Mouse (Mus musculus) kidney, adult 18-20 months (tissue): ENCODE data around the gene Ccser1.

Experiments
- DNase-seq: peaks from one replicate; pipeline ENCODE4 v3.0.0; 2021

Gene Ccser1

GRCm38 (mm10) chr6:61301631-61302030, 121.5 kb downstream of the Ccser1 start:
- DNase-seq = no peak

DNA sequence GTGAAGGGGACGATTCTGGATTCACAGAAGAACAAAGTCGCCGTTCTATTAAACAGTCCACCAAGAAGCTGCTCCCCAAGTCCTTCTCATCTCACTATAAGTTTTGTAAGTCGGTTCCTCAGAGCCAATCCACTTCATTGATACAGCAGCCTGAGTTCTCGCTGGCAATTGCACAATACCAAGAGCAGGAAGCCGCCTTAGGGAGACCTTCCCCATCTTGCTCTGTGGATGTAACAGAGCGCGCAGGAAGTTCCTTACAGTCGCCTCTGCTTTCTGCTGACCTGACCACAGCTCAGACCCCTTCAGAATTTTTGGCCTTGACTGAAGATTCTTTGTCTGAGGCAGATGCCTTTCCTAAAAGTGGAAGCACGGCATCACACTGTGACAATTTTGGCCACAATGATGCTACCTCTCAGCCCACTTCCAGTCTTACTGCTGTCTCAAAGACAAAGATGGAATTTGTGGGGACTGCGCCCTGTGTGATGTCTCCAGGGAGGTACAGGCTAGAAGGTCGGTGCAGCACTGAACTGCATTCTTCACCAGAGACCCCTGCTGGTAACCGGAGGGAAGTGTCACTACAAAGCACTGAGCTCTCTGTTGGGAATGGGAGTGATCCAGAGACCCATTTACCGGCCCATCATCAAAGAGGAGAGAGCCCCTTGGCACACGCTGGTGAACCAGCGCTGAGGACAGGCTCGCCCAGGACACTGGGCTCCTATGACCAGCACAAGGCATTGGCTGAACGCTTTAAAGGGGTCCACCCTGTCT, 131.4 kb downstream of the Ccser1 start:
- DNase-seq = no peak

- peak; percentile 22 for DNase-seq
Measured at GRCm38 (mm10) chr6:61315884-61316601, 135.9 kb downstream of the Ccser1 start.

GRCm38 (mm10) chr6:61320842-61321241, 140.7 kb downstream of the Ccser1 start:
- DNase-seq = no peak

GRCm38 (mm10) chr6:61322328-61322727, 142.2 kb downstream of the Ccser1 start:
- no peak for DNase-seq

- DNase-seq = no peak
Measured at GRCm38 (mm10) chr6:61326131-61326530, 146.0 kb downstream of the Ccser1 start.

- DNase-seq = no peak
Measured at GRCm38 (mm10) chr6:61328981-61329380, 148.9 kb downstream of the Ccser1 start.

GRCm38 (mm10) chr6:61329593-61330540, 149.7 kb downstream of the Ccser1 start:
- no peak for DNase-seq

- no peak for DNase-seq
Measured at GRCm38 (mm10) chr6:61334466-61334865, 154.3 kb downstream of the Ccser1 start.

GRCm38 (mm10) chr6:61347045-61347838, 167.1 kb downstream of the Ccser1 start:
- no peak for DNase-seq

DNA sequence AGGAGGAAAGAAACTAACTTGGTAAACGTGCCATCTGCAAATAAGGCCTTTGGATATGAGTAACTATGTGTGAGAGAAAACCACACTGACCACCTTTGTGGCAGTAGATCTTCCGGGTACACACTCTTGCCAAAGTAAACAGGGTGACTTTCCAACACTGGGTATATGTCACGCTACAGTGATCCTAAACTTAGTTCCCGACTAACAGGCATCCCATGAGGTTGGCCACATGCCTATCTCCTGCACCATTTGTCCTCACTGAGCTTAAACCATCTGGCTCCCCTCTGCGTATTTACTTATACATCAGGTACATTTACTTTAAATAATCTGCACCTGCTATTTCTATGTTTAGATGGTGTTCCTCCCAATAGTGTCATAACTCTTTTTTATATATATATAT, 183.6 kb downstream of the Ccser1 start:
- DNase-seq = no peak

DNA sequence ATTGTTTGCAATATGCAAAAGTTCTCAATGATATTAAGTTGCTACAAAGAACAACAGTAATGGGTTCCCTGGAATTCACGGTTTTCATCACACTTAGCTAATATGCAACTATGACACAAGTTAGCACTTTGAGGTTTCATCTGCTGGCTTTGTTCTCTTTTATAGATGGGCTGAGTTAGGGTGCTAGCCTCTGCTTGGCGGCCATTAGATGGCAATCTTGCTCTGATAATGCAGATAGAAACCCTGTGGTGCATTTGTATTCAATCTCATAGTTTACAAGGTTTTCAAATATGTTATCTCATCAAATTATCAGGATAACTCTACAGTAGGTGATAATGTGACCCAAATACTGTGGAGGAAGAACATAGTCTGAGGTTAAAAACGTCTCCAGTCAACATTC, 202.4 kb downstream of the Ccser1 start:
- DNase-seq = no peak

DNA sequence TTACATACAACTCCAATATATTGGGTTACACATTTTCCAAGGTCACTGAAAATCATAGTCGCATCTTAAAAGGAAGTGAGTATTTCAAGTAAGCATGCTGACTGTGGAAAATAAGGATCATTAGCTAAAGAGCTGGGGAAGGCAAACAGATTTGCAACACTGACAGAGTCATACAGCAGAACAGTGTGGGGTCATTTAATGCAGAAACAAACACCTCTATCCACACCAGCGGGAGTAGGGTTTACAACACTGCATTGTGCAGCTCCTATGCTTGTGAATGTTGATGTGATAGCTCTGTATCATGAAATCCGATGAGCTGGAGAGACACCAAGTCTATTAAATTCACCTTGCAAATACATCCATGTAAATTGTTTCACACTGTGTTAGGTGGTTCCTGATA, 202.9 kb downstream of the Ccser1 start:
- DNase-seq = no peak

- no peak for DNase-seq
Measured at GRCm38 (mm10) chr6:61387046-61387445, 206.9 kb downstream of the Ccser1 start.

DNA sequence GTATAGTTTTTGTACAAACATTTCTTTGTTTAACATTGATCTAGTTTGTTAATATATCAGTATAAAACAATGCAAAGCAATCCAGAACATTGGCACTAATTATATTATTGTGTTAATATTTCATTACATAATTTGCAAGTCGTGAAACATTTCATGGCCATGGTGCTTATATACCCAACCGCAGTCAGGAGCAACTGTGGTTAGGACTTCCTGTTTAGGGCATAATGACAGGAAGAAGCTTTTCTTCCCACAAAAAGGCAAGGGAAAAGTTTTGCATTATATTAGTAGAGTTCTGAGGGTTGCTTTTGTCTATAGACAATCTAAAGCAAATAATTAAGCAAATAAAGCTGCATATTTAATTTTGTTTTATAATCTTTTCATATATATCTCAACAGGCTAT, 247.4 kb downstream of the Ccser1 start:
- DNase-seq = no peak

- DNase-seq = peak; percentile 9
Measured at GRCm38 (mm10) chr6:61430881-61431725, 251.0 kb downstream of the Ccser1 start.

GRCm38 (mm10) chr6:61431726-61431984, 251.5 kb downstream of the Ccser1 start:
- no peak for DNase-seq

GRCm38 (mm10) chr6:61432167-61432566, 252.0 kb downstream of the Ccser1 start:
- no peak for DNase-seq

GRCm38 (mm10) chr6:61432703-61433102, 252.6 kb downstream of the Ccser1 start:
- DNase-seq = no peak

GRCm38 (mm10) chr6:61438165-61438564, 258.0 kb downstream of the Ccser1 start:
- no peak for DNase-seq

- DNase-seq = no peak
Measured at GRCm38 (mm10) chr6:61471371-61472152, 291.4 kb downstream of the Ccser1 start.
